Mouse (Mus musculus) neural tube, embryonic 14.5 days (tissue): ENCODE measurements at regions not wholly inside any gene's neighbourhood (a gene's known extent, or its start where the extent isn't known, plus 50 kb on each side); places are given as distances from the start of the nearest gene placed in this dataset.

ENCODE experiments used
- ATAC-seq: fragments of 200-750 bp; cut with Nextera tagmentation; 2 replicates; pipeline ENCODE4 v1.8.0; 2017; ENCODE audit warnings: low read depth, mild to moderate bottlenecking, moderate TSS enrichment, moderate library complexity
- H3K27ac ChIP-seq: fragments of 300-500 bp; sonication (generic); 2 replicates; pipeline ENCODE4 v1.5.1; 2014; ENCODE audit warnings: low read depth, mild to moderate bottlenecking, control low read depth, low read length, moderate library complexity, mixed read lengths
- H3K27me3 ChIP-seq: fragments of 300-500 bp; sonication (generic); 2 replicates; pipeline ENCODE4 v1.6.1; 2014; ENCODE audit warnings: low read length; ENCODE audit not compliant: control insufficient read depth, insufficient read depth
- H3K36me3 ChIP-seq: fragments of 300-500 bp; sonication (generic); 2 replicates; pipeline ENCODE4 v1.6.1; 2014; ENCODE audit warnings: low read length, mixed read lengths; ENCODE audit not compliant: control insufficient read depth, insufficient read depth
- H3K4me1 ChIP-seq: fragments of 300-500 bp; sonication (generic); 2 replicates; pipeline ENCODE4 v1.6.1; 2014; ENCODE audit warnings: low read length; ENCODE audit not compliant: control insufficient read depth, insufficient read depth
- H3K4me2 ChIP-seq: fragments of 300-500 bp; sonication (generic); 2 replicates; pipeline ENCODE4 v1.6.1; 2014; ENCODE audit warnings: mild to moderate bottlenecking, low read depth, low read length, control low read depth
- H3K4me3 ChIP-seq: fragments of 300-500 bp; sonication (generic); 2 replicates; pipeline ENCODE4 v1.5.1; 2014; ENCODE audit warnings: low read depth, low read length, control low read depth, mixed read lengths
- H3K9ac ChIP-seq: fragments of 300-500 bp; sonication (generic); replicated peaks from 2 replicates; pipeline ENCODE4 v1.6.1; 2014; ENCODE audit warnings: low read depth, mild to moderate bottlenecking, control low read depth, low read length, mixed read lengths
- H3K9me3 ChIP-seq: fragments of 300-500 bp; sonication (generic); 2 replicates; pipeline ENCODE4 v1.6.1; 2016; ENCODE audit warnings: low read length; ENCODE audit not compliant: control insufficient read depth
- WGBS: fragments of 180-500 bp; shearing (Covaris S2); extraction: QIAGEN DNeasy Blood & Tissue Kit; methylation state at CpG from one replicate; pipeline ENCODE4 v1.1.7; 2014; 5-methylcytosine and 5-hydroxymethylcytosine counted together

DNA sequence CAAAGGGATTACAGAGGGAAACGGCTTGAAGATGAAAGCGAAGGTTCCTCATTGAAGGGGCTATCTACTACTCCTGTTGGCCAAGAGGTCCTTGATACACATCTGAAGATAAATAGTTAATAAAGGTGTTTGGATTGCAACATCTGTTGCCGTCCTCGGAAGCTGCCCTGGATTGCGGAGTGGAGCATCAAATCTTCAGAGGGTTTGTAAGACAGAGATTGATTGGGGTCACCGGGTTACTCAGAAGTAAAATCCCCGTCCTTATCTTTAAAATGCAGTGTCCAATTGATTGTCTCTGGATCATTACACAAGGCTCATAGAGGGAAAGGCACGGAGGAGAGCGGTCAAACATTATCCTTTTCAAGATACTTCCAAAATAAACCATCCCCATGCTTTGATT, 212.4 kb upstream of the Hes1 start:
- 19% methylated on average over 9 of the region's 9 CpGs for WGBS
- no peak overlapping the region for H3K27ac ChIP-seq

DNA sequence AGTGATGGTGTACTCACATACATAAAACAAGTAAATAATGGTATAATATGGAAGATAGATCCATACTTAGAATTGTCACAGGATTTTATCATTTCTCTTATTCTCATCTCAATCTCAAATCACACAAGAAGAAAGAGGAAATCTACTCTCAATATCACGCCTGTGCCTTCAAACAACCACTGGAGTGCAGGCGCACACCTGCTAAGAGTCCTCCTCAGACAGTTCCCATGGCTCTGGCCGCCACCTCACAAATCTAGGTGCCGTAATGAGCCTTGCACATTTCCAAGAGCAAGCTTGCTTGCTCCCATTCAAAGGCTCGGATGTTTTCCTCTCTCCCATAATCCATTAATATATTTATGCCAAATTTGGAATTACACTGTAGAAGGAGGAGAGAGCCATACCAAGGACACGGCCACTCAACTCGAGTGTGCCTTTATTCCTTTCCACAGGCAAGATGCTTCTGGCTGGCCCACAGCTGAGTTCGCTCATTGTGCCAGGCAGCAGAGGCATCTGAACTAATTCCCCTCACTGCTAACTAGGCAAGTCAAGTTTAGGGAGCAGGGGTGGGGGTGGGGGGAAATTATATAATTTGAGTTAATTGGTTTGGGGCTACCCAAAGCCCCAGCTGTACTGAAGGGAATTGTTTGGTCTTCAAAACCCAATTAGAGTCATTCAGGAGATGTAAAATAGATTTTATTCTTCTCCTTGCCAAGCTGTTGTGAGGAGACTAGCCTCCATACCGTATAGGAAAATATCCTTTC, 209.2 kb upstream of the Hes1 start:
- 88% methylated on average over 9 of the region's 9 CpGs for WGBS
- no peak for ATAC-seq
- no peak overlapping the region for H3K4me2 ChIP-seq
- H3K4me3 ChIP-seq: no peak overlapping the region
- no peak overlapping the region for H3K27ac ChIP-seq
- no peaks in the 10 kb centered on the region for H3K27me3 ChIP-seq
- no peak overlapping the region for H3K9ac ChIP-seq
- H3K4me1 ChIP-seq: no peaks in the 10 kb centered on the region
- H3K36me3 ChIP-seq: no peaks in the 10 kb centered on the region
- no peaks in the 10 kb centered on the region for H3K9me3 ChIP-seq

More for the DNA sequence above, 212.4 kb upstream of the Hes1 start:
- H3K4me1 ChIP-seq: no peaks in the 10 kb centered on the region
- no peak overlapping the region for H3K4me2 ChIP-seq
- H3K4me3 ChIP-seq: no peak overlapping the region
- H3K36me3 ChIP-seq: no peaks in the 10 kb centered on the region
- no peaks in the 10 kb centered on the region for H3K27me3 ChIP-seq
- H3K9me3 ChIP-seq: no peaks in the 10 kb centered on the region
- no peak for ATAC-seq
- no peak overlapping the region for H3K9ac ChIP-seq

- no peak overlapping the region for H3K27ac ChIP-seq
- no peaks in the 10 kb centered on the region for H3K36me3 ChIP-seq
- H3K4me3 ChIP-seq: no peak overlapping the region
- H3K4me1 ChIP-seq: no peaks in the 10 kb centered on the region
- no peak overlapping the region for H3K4me2 ChIP-seq
- no peak overlapping the region for H3K9ac ChIP-seq
- H3K27me3 ChIP-seq: no peaks in the 10 kb centered on the region
- WGBS: 89% methylated on average over 1 of the region's 1 CpGs
- no peaks in the 10 kb centered on the region for H3K9me3 ChIP-seq
- ATAC-seq: no peak
Measured at GRCm38 (mm10) chr16:29856545-29856944, 207.6 kb upstream of the Hes1 start.

GRCm38 (mm10) chr16:29858645-29859044, 205.5 kb upstream of the Hes1 start:
- no peak overlapping the region for H3K9ac ChIP-seq
- ATAC-seq: no peak
- no peak overlapping the region for H3K27ac ChIP-seq
- no peak overlapping the region for H3K4me3 ChIP-seq
- no peaks in the 10 kb centered on the region for H3K27me3 ChIP-seq
- no peak overlapping the region for H3K4me2 ChIP-seq
- H3K4me1 ChIP-seq: no peaks in the 10 kb centered on the region
- no peaks in the 10 kb centered on the region for H3K9me3 ChIP-seq
- WGBS: 86% methylated on average over 5 of the region's 5 CpGs
- no peaks in the 10 kb centered on the region for H3K36me3 ChIP-seq

GRCm38 (mm10) chr16:29860306-29860705, 203.9 kb upstream of the Hes1 start:
- Histone ChIP-seq H3K36me3 (no peaks in the 10 kb centered on the region), H3K9ac (no peak overlapping the region), H3K27ac (no peak overlapping the region), H3K4me1 (no peaks in the 10 kb centered on the region), H3K4me3 (no peak overlapping the region), H3K4me2 (no peak overlapping the region), H3K27me3 (no peaks in the 10 kb centered on the region), H3K9me3 (no peaks in the 10 kb centered on the region)
- whole genome bisulfite sequencing: 14% methylated on average over 6 of the region's 6 CpGs
- no peak for ATAC-seq

- Histone ChIP-seq H3K4me1 (no peaks in the 10 kb centered on the region), H3K27ac (no peak overlapping the region), H3K9me3 (no peaks in the 10 kb centered on the region), H3K36me3 (no peaks in the 10 kb centered on the region), H3K4me2 (no peak overlapping the region), H3K27me3 (no peaks in the 10 kb centered on the region), H3K9ac (no peak overlapping the region), H3K4me3 (no peak overlapping the region)
- WGBS: 38% methylated on average over 4 of the region's 4 CpGs
- ATAC-seq: no peak
Measured at GRCm38 (mm10) chr16:29861056-29861455, 203.1 kb upstream of the Hes1 start.

- 72% methylated on average over 17 of the region's 17 CpGs for WGBS
- no peaks in the 10 kb centered on the region for H3K4me1 ChIP-seq
- no peak overlapping the region for H3K4me2 ChIP-seq
- no peak for ATAC-seq
- no peak overlapping the region for H3K27ac ChIP-seq
- no peaks in the 10 kb centered on the region for H3K36me3 ChIP-seq
- no peak overlapping the region for H3K9ac ChIP-seq
- no peaks in the 10 kb centered on the region for H3K9me3 ChIP-seq
- H3K27me3 ChIP-seq: no peaks in the 10 kb centered on the region
- no peak overlapping the region for H3K4me3 ChIP-seq
Measured at GRCm38 (mm10) chr16:29865075-29865740, 199.0 kb upstream of the Hes1 start.

- no peak overlapping the region for H3K4me2 ChIP-seq
- no peaks in the 10 kb centered on the region for H3K9me3 ChIP-seq
- no peak overlapping the region for H3K9ac ChIP-seq
- H3K36me3 ChIP-seq: no peaks in the 10 kb centered on the region
- 89% methylated on average over 5 of the region's 5 CpGs for WGBS
- ATAC-seq: no peak
- no peaks in the 10 kb centered on the region for H3K4me1 ChIP-seq
- H3K4me3 ChIP-seq: no peak overlapping the region
- H3K27ac ChIP-seq: no peak overlapping the region
- no peaks in the 10 kb centered on the region for H3K27me3 ChIP-seq
Measured at GRCm38 (mm10) chr16:29871395-29871794, 192.8 kb upstream of the Hes1 start.

DNA sequence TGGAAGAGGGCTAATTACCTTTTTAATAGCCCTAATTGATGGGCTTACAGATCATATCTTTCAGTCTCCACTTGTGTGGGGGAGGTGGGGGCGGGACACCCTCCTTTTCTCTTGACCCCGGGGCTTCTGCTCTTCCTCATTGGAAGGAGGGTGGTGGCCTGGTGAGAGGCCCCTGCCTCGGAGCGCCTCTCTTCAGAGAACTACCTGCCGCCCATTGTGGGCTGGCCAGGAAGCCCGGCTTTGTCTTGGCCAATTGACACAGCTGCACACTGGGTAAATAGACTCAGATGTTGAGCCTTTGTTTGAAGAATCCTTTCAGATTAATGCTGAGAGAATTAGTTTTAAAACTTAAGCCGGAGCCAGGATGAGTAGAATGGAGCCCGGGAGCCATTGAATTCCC, 188.0 kb upstream of the Hes1 start:
- Histone ChIP-seq H3K9ac (no peak overlapping the region), H3K4me3 (no peak overlapping the region), H3K27me3 (peaks cover under 1% of the 10 kb centered on the region; the same call in 1 of the 2 replicates), H3K4me2 (no peak overlapping the region), H3K36me3 (no peaks in the 10 kb centered on the region), H3K4me1 (no peaks in the 10 kb centered on the region), H3K27ac (no peak overlapping the region), H3K9me3 (no peaks in the 10 kb centered on the region)
- no peak for ATAC-seq
- 9% methylated on average over 8 of the region's 8 CpGs for WGBS
